In the genomic region with DNA sequence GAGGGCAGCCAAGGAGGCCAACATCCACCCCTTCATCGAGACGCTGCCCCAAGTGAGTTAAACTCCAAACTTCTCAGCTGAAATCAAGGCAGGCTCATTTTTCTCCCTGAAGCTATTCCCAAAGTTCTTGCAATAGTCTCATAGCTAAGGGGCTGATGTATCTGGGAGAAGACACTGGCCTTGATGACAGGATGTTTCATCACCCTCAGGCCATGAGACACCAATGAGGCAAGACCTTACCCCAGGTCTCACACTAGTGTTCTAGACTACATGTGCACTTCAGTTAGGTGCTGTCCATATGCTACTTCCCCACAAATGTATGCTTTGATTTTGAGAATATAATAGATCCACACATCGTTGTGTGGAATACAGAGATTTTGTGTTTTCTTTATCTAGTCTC, we compare ENCODE assay signal across 25 mouse cellular contexts.
"Had no signal": no experiment of that assay in that cellular context is flagged by ENCODE, and none has a peak within 500 bp of the region (broad histone marks: within the 10 kb centered on the region; RNA-seq: fewer than 3 reads in every experiment).

No protein-coding gene starts in this region.

- H3K36me3 ChIP-seq: heart, embryonic 10.5 days; heart, embryonic 12.5 days; hindbrain, embryonic 10.5 days; hindbrain, embryonic 12.5 days; intestine, embryonic 15.5 days; limb, embryonic 13.5 days; limb, embryonic 15.5 days had no signal

- H3K9ac ChIP-seq: heart, embryonic 12.5 days; hindbrain, embryonic 12.5 days; hindbrain, embryonic 14.5 days; intestine, embryonic 15.5 days; limb, embryonic 13.5 days; limb, embryonic 15.5 days; liver, embryonic 12.5 days; liver, embryonic 14.5 days had no signal

- H3K4me1 ChIP-seq: heart, embryonic 10.5 days; heart, embryonic 12.5 days; hindbrain, embryonic 10.5 days; hindbrain, embryonic 12.5 days; intestine, embryonic 15.5 days; limb, embryonic 13.5 days; limb, embryonic 15.5 days; liver, embryonic 12.5 days had no signal

- H3K27me3 ChIP-seq: heart, embryonic 12.5 days; hindbrain, embryonic 12.5 days; intestine, embryonic 15.5 days; limb, embryonic 13.5 days; limb, embryonic 15.5 days; liver, embryonic 12.5 days had no signal

- H3K27ac ChIP-seq: heart, embryonic 10.5 days; hindbrain, embryonic 10.5 days; hindbrain, embryonic 12.5 days; hindbrain, embryonic 14.5 days; intestine, embryonic 15.5 days; layer of hippocampus, adult 2 months; left cerebral cortex, adult 2 months; limb, embryonic 13.5 days; limb, embryonic 15.5 days; liver, embryonic 12.5 days; liver, embryonic 14.5 days had no signal

- ATAC-seq: hindbrain, embryonic 16.5 days; inflammation-experienced regulatory T-cells, adult 6 months; intestine, embryonic 15.5 days; intestine, postnatal 0 days; liver, embryonic 12.5 days had no signal

- H3K9me3 ChIP-seq: heart, embryonic 10.5 days; heart, embryonic 12.5 days; hindbrain, embryonic 10.5 days; hindbrain, embryonic 12.5 days; intestine, embryonic 15.5 days; limb, embryonic 13.5 days; limb, embryonic 15.5 days; liver, embryonic 12.5 days had no signal

- DNase-seq: gastrocnemius, postnatal 10 days; gastrocnemius, postnatal 25 days; heart, postnatal 10 days; heart, postnatal 4 days; kidney, adult 18-20 months; kidney, adult 8-10 months; kidney, postnatal 10 days; kidney, postnatal 25 days; kidney, postnatal 4 days; left cerebral cortex, postnatal 4 days had no signal

- H3K4me3 ChIP-seq: heart, embryonic 10.5 days; heart, embryonic 12.5 days; hindbrain, embryonic 10.5 days; hindbrain, embryonic 12.5 days; intestine, embryonic 15.5 days; layer of hippocampus, adult 2 months; left cerebral cortex, adult 2 months; limb, embryonic 13.5 days; limb, embryonic 15.5 days; liver, embryonic 12.5 days had no signal

- H3K4me2 ChIP-seq: heart, embryonic 12.5 days; hindbrain, embryonic 12.5 days; hindbrain, embryonic 14.5 days; intestine, embryonic 15.5 days; limb, embryonic 13.5 days; limb, embryonic 15.5 days; liver, embryonic 12.5 days had no signal
